Mouse (Mus musculus) neural tube, embryonic 11.5 days (tissue): Measurements from ENCODE around the gene Pi4k2b. TPM values are rescaled to one million over a fixed set of nuclear protein-coding genes. Genes with fewer than 3 reads are reported as not detected.

Source experiments
- ATAC-seq: fragments of 200-750 bp; cut with Nextera tagmentation; 2 replicates; pipeline ENCODE4 v1.8.0; 2017; ENCODE audit warnings: moderate number of reproducible peaks, mild to moderate bottlenecking, moderate TSS enrichment, moderate library complexity; ENCODE audit not compliant: insufficient read depth, low FRiP score, low TSS enrichment
- DNase-seq: peaks from one replicate; pipeline ENCODE4 v3.0.0-alpha.2; 2015; ENCODE audit warnings: low spot score
- H3K27ac ChIP-seq: fragments of 300-500 bp; sonication (generic); 2 replicates; pipeline ENCODE4 v1.5.1; 2014; ENCODE audit warnings: low read depth, mild to moderate bottlenecking, low read length
- H3K27me3 ChIP-seq: fragments of 300-500 bp; sonication (generic); 2 replicates; pipeline ENCODE4 v1.6.1; 2014; ENCODE audit warnings: mild to moderate bottlenecking, low read length, mixed read lengths; ENCODE audit not compliant: control insufficient read depth, insufficient read depth
- H3K36me3 ChIP-seq: fragments of 300-500 bp; sonication (generic); 2 replicates; pipeline ENCODE4 v1.6.1; 2014; ENCODE audit warnings: mild to moderate bottlenecking, low read length, moderate library complexity, mixed read lengths; ENCODE audit not compliant: control insufficient read depth, insufficient read depth
- H3K4me1 ChIP-seq: fragments of 300-500 bp; sonication (generic); 2 replicates; pipeline ENCODE4 v1.6.1; 2014; ENCODE audit warnings: low read length, mixed read lengths; ENCODE audit not compliant: control insufficient read depth, insufficient read depth
- H3K4me2 ChIP-seq: fragments of 300-500 bp; sonication (generic); 2 replicates; pipeline ENCODE4 v1.6.1; 2014; ENCODE audit warnings: low read depth, mild to moderate bottlenecking, moderate library complexity
- H3K4me3 ChIP-seq: fragments of 300-500 bp; sonication (generic); 2 replicates; pipeline ENCODE4 v1.5.1; 2014; ENCODE audit warnings: low read depth, low read length
- H3K9ac ChIP-seq: fragments of 300-500 bp; sonication (generic); 2 replicates; pipeline ENCODE4 v1.6.1; 2014; ENCODE audit warnings: mild to moderate bottlenecking, low read length
- H3K9me3 ChIP-seq: fragments of 300-500 bp; sonication (generic); 2 replicates; pipeline ENCODE4 v1.6.1; 2016; ENCODE audit warnings: low read length; ENCODE audit not compliant: control insufficient read depth
- WGBS: fragments of 180-500 bp; shearing (Covaris S2); extraction: QIAGEN DNeasy Blood & Tissue Kit; methylation state at CpG from one replicate; pipeline ENCODE4 v1.1.7; 2014; 5-methylcytosine and 5-hydroxymethylcytosine counted together
- polyA plus RNA-seq: library from polyadenylated mRNA; unstranded; fragments of >200 nt; fragmentation: Nextera tagmentation; extraction: Ambion mirVana; gene quantifications from 2 replicates; pipeline ENCODE4 v1.2.1, GENCODE M21; 2014

The Pi4k2b gene
- polyA plus RNA-seq, 1 experiment from 2014 or later, result 22.4 TPM

DNA sequence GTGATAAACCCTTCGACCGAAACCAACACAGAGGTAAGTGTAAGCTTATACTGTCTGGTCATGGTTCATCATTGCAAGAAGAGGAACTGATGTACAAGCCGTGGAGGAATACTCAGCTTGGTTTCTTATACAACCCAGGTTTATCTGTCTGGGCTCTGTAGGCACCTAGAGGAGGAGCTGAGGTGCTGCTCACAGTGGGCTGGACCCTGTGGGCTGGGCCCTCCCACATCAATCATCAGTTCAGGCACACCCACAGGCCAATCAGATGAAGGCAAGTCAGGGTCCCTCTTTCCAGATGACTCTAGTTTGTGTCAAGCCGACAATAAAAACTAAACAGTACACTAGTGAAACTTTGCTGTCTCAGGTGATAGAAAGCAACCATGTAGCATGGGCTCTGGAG lies 8.6 kb upstream of the Pi4k2b start:
- WGBS, result 79% methylated on average over 4 of the region's 4 CpGs
- Histone ChIP-seq H3K27ac (no peak overlapping the region), H3K9me3 (no peaks in the 10 kb centered on the region), H3K4me2 (no peak overlapping the region), H3K27me3 (no peaks in the 10 kb centered on the region), H3K36me3 (no peaks in the 10 kb centered on the region), H3K9ac (no peak overlapping the region), H3K4me3 (no peak overlapping the region), H3K4me1 (no peaks in the 10 kb centered on the region)
- no peak for ATAC-seq
- DNase-seq, result no peak

DNA sequence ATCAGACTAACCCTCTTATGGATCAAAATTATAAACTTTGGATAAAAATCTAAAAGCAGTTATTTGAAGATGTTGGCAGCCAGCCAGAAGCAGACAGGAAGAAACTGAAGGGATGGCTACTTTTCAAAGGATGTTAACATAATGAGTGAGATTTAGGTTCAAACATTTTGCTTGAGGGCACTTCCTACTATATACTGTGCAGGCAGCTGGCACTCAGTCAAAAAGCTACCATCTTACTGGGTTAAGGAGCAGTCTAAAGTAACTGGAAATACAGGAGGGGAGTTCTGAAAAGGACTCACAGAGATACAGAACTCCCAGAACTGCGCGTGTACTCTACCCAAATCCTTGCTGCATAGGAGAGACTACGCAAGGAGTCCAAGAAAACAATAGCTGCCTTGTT lies 5.3 kb upstream of the Pi4k2b start:
- no peak overlapping the region for H3K9ac ChIP-seq
- no peaks in the 10 kb centered on the region for H3K27me3 ChIP-seq
- no peak for ATAC-seq
- no peak overlapping the region for H3K4me2 ChIP-seq
- H3K4me1 ChIP-seq, result no peaks in the 10 kb centered on the region
- WGBS, result 83% methylated on average over 3 of the region's 3 CpGs
- DNase-seq, result no peak
- H3K4me3 ChIP-seq, result no peak overlapping the region
- no peak overlapping the region for H3K27ac ChIP-seq
- H3K9me3 ChIP-seq, result no peaks in the 10 kb centered on the region
- no peaks in the 10 kb centered on the region for H3K36me3 ChIP-seq

DNA sequence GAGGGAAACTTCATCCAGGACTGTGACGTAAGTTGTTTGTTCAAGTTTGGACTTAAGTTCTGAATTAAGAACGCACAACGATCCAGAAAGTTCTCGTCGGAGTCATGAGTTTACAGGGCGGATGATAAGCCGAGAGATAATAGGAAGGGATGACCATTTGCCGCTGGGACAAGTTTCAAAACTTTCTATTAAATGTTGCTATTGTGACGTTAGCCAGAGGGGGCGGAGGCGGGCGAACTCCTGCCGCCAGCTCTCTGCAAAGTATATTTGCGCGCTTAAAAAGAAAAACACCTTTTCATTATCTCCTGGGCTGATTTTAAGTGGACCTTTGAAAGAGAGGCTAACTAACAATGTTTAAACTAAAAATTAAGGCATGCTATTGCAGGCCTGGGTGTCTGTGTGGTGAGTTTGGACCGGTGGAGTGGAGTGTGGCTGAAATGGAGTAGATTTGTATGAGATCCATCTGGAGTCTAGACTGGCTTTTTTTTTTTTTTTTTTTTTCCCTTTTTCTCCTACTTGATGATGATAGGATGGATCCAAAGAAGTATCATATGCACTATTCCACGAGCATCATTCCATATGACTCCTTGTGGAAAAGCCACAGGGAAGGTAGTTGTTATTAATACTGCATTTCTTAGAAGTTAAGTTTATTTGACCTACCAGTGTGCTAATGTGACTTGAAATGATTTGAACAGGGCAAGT lies 889 bp downstream of the Pi4k2b start:
- H3K27me3 ChIP-seq, result no peaks in the 10 kb centered on the region
- H3K9me3 ChIP-seq, result no peaks in the 10 kb centered on the region
- H3K4me3 ChIP-seq, result peak overlapping the region; percentile 66
- peak overlapping the region; percentile 68 for H3K9ac ChIP-seq
- H3K4me2 ChIP-seq, result peak overlapping the region; percentile 38
- no peak overlapping the region for H3K27ac ChIP-seq
- ATAC-seq (no peak), DNase-seq (peak; percentile 61)
- 4% methylated on average over 17 of the region's 17 CpGs for WGBS
- no peaks in the 10 kb centered on the region for H3K4me1 ChIP-seq
- no peaks in the 10 kb centered on the region for H3K36me3 ChIP-seq

DNA sequence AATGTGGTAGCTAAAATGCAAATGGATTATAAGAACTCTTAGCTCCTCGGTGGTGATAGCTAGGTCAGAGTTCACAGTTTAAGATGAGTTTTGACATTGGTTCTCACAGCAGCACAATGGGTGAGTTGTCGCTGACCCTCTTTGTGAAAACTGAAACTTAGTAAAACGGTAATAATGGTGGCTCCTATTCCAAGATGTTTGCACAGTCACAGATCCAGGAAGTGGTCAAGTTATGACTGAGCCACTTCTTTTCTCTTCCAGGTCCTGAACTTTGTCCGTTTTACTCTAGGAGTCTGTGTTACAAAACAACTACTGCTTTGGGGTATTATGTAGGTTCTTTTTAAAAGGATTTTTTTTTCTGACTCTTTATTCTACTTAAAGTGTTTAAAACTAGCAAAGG lies 1.9 kb downstream of the Pi4k2b start:
- no peak overlapping the region for H3K4me3 ChIP-seq
- peak overlapping the region; percentile 38; the same call in 1 of the 2 replicates for H3K4me2 ChIP-seq
- DNase-seq (no peak), ATAC-seq (no peak)
- H3K9me3 ChIP-seq, result no peaks in the 10 kb centered on the region
- no peak overlapping the region for H3K9ac ChIP-seq
- H3K27me3 ChIP-seq, result no peaks in the 10 kb centered on the region
- no peaks in the 10 kb centered on the region for H3K4me1 ChIP-seq
- 68% methylated on average over 4 of the region's 4 CpGs for WGBS
- H3K27ac ChIP-seq, result no peak overlapping the region
- no peaks in the 10 kb centered on the region for H3K36me3 ChIP-seq

DNA sequence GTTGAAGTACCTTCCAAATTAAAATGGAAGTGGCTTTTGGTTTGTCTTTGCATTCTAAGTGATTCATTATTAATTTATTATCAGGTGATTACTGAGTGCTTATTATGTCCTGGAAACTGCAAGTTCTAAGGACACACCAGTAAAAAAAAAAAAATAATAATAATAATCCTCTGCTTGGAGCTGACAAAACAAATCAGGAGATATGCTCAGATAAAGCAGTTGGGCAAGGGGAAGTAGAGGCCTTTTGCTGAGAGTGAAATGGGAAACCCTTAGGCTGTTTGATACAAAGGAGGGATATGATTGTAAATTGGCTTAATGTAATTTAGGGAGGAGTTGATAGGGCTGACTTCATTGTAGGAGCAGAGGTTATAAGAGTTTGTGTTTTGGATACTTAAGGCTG lies 5.5 kb downstream of the Pi4k2b start:
- ATAC-seq (no peak), DNase-seq (no peak)
- no peaks in the 10 kb centered on the region for H3K4me1 ChIP-seq
- no peaks in the 10 kb centered on the region for H3K9me3 ChIP-seq
- no peak overlapping the region for H3K27ac ChIP-seq
- H3K36me3 ChIP-seq, result no peaks in the 10 kb centered on the region
- no peak overlapping the region for H3K9ac ChIP-seq
- no peaks in the 10 kb centered on the region for H3K27me3 ChIP-seq
- H3K4me3 ChIP-seq, result no peak overlapping the region
- H3K4me2 ChIP-seq, result no peak overlapping the region

DNA sequence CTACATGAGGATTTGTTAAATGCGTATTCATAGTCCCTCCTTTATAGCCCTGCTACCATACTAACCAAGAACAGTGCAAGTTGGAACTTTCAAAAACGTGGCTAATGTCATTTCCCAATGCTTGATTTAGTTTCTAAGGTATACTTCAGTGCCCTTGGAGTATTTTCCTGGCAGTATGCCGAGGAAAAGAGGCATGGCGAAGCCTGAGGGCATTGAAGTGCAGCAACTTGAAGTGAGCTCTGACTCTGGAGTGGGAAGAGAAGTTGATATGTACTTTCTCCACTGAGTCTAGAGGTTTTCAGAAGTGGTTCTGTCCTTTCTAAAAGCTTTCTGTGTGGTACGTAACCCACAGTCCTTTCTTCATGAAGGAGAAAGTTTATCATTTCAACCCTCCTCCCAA lies 7.4 kb downstream of the Pi4k2b start:
- 85% methylated on average over 5 of the region's 5 CpGs for WGBS
- Histone ChIP-seq H3K4me3 (no peak overlapping the region), H3K27ac (no peak overlapping the region), H3K36me3 (no peaks in the 10 kb centered on the region), H3K27me3 (no peaks in the 10 kb centered on the region), H3K4me1 (no peaks in the 10 kb centered on the region), H3K9me3 (no peaks in the 10 kb centered on the region), H3K9ac (no peak overlapping the region), H3K4me2 (no peak overlapping the region)
- DNase-seq, result no peak
- no peak for ATAC-seq

DNA sequence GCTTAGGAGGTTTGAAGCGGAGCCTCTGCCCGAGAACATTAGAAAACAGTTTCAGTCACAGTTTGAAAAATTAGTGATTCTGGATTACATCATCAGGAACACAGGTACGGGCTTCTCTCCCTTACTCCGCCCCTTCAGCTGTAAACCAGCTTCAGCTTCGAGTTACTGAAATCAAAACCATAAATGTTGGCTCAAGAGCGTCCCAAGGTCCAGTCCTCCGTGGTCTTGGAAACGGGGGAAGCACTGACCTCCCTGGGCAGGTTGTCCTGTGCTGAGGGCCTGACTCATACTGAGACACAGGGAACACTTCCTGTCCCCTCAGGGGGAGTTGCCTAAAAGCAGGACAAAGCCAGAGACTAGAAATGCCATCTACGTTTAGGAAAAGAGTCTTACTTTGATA lies 11.8 kb downstream of the Pi4k2b start:
- H3K9me3 ChIP-seq, result no peaks in the 10 kb centered on the region
- no peak overlapping the region for H3K27ac ChIP-seq
- H3K36me3 ChIP-seq, result no peaks in the 10 kb centered on the region
- no peak overlapping the region for H3K4me2 ChIP-seq
- 87% methylated on average over 9 of the region's 9 CpGs for WGBS
- ATAC-seq, result no peak
- no peak for DNase-seq
- no peaks in the 10 kb centered on the region for H3K4me1 ChIP-seq
- H3K4me3 ChIP-seq, result no peak overlapping the region
- H3K9ac ChIP-seq, result no peak overlapping the region
- H3K27me3 ChIP-seq, result no peaks in the 10 kb centered on the region

DNA sequence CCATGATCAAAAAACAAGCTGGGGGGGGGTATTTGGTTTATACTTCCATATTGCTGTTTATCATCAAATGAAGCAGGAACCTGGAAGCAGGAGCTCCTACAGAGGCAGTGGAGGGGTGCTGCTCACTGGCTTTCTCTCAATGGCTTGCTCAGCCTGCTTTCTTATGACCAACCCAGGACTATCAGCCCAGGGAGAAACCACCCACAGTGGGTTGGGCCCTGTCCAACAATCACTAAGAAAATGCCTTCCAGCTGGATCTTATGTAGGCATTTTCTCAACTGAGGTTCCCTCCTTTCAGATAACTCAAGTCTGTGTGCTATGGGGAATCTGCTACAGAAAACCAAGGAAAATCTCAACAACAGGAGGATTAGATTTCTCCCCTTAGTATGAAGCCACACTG lies 12.8 kb downstream of the Pi4k2b start:
- no peaks in the 10 kb centered on the region for H3K36me3 ChIP-seq
- no peak overlapping the region for H3K9ac ChIP-seq
- H3K27me3 ChIP-seq, result no peaks in the 10 kb centered on the region
- H3K27ac ChIP-seq, result no peak overlapping the region
- no peaks in the 10 kb centered on the region for H3K9me3 ChIP-seq
- no peak overlapping the region for H3K4me2 ChIP-seq
- H3K4me3 ChIP-seq, result no peak overlapping the region
- ATAC-seq (no peak), DNase-seq (no peak)
- H3K4me1 ChIP-seq, result no peaks in the 10 kb centered on the region

DNA sequence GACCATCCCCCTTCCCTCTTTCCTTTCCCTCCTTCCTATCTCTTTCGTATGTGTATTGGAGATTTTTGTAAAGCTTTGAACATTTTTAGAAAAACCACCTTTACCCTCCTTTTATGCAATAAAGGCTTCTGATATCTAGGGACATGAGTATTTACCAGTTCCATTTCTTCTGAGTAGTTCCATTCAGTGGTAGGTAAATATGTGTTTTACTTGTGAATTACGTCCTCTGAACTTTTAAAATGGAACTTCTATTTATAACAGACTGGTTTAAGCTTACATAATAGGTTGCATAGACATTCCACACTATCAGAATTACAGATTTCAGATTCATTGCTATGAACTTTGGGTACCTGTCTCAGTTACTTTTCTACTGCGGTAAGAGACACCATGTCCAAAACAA lies 14.0 kb downstream of the Pi4k2b start:
- H3K4me3 ChIP-seq, result no peak overlapping the region
- 94% methylated on average over 3 of the region's 3 CpGs for WGBS
- no peak overlapping the region for H3K4me2 ChIP-seq
- ATAC-seq, result no peak
- H3K9ac ChIP-seq, result no peak overlapping the region
- H3K4me1 ChIP-seq, result no peaks in the 10 kb centered on the region
- H3K36me3 ChIP-seq, result no peaks in the 10 kb centered on the region
- H3K27ac ChIP-seq, result no peak overlapping the region
- no peaks in the 10 kb centered on the region for H3K9me3 ChIP-seq
- DNase-seq, result no peak
- no peaks in the 10 kb centered on the region for H3K27me3 ChIP-seq
